Mouse (Mus musculus) MEL (cell line): ENCODE results near the gene Sox6.

Source experiments
- BHLHE40 ChIP-seq: IDR thresholded peaks from 2 replicates; pipeline ENCODE4 v1.6.1; 2012; ENCODE audit warnings: low read depth, mild to moderate bottlenecking, inconsistent platforms, low read length, improper control_type of control experiment, borderline replicate concordance
- CHD2 ChIP-seq: IDR thresholded peaks from 2 replicates; pipeline ENCODE4 v1.6.1; 2011; ENCODE audit warnings: low read length, improper control_type of control experiment
- CTCF ChIP-seq, 3 experiments: IDR thresholded peaks in 2 of 3; conservative IDR thresholded peaks in 1 of 3; 2 replicates each; pipeline ENCODE4 v1.5.1; 2011 to 2012; ENCODE audit warnings: low read length in 3 of 3, low read depth in 2 of 3, mild to moderate bottlenecking in 2 of 3, improper control_type of control experiment in 1 of 3, inconsistent platforms in 1 of 3, mixed read lengths in 1 of 3, moderate library complexity in 1 of 3; ENCODE audit not compliant: control insufficient read depth in 1 of 3, insufficient read depth in 1 of 3, poor library complexity in 1 of 3, severe bottlenecking in 1 of 3
- KAT2A ChIP-seq: conservative IDR thresholded peaks from 2 replicates; pipeline ENCODE4 v1.6.1; 2012; ENCODE audit warnings: low read depth, low read length, improper control_type of control experiment, inconsistent platforms
- MAX ChIP-seq: IDR thresholded peaks from 2 replicates; pipeline ENCODE4 v1.6.1; 2011; ENCODE audit warnings: low read length, improper control_type of control experiment
- MEF2A ChIP-seq: IDR thresholded peaks from 2 replicates; pipeline ENCODE4 v1.6.1; 2014; ENCODE audit warnings: low read depth, mild to moderate bottlenecking, inconsistent platforms, low read length, improper control_type of control experiment; ENCODE audit not compliant: poor library complexity, insufficient replicate concordance, severe bottlenecking; ENCODE audit errors: extremely low read depth
- POLR2A ChIP-seq, 2 experiments: IDR thresholded peaks; 2 replicates each; pipeline ENCODE4 v1.6.1; 2011 to 2012; ENCODE audit warnings: low read length in 2 of 2, mild to moderate bottlenecking in 2 of 2, control low read depth in 1 of 2, improper control_type of control experiment in 1 of 2, low read depth in 1 of 2, moderate library complexity in 1 of 2; ENCODE audit not compliant: control insufficient read depth in 1 of 2, insufficient read depth in 1 of 2, poor library complexity in 1 of 2
- SIN3A ChIP-seq: IDR thresholded peaks from 2 replicates; pipeline ENCODE4 v1.6.1; 2012; ENCODE audit warnings: low read length, improper control_type of control experiment, inconsistent platforms
- TAL1 ChIP-seq: IDR thresholded peaks from 2 replicates; pipeline ENCODE4 v1.6.1; 2012; ENCODE audit warnings: mild to moderate bottlenecking, inconsistent platforms, low read length, moderate library complexity, mixed read lengths
- TBP ChIP-seq: IDR thresholded peaks from 2 replicates; pipeline ENCODE4 v1.8.0; 2011; ENCODE audit warnings: low read depth, low read length, improper control_type of control experiment
- TCF12 ChIP-seq: IDR thresholded peaks from 2 replicates; pipeline ENCODE4 v1.6.1; 2014; ENCODE audit warnings: low read depth, mild to moderate bottlenecking, inconsistent platforms, low read length, improper control_type of control experiment, moderate library complexity
- UBTF ChIP-seq: IDR thresholded peaks from 2 replicates; pipeline ENCODE4 v1.6.1; 2012; ENCODE audit warnings: low read depth, mild to moderate bottlenecking, inconsistent platforms, low read length, improper control_type of control experiment, moderate library complexity, borderline replicate concordance; ENCODE audit not compliant: insufficient read depth
- USF1 ChIP-seq: IDR thresholded peaks from 2 replicates; pipeline ENCODE4 v1.6.1; 2014; ENCODE audit warnings: low read depth, mild to moderate bottlenecking, inconsistent platforms, low read length, improper control_type of control experiment, moderate library complexity
- ZC3H11A ChIP-seq: IDR thresholded peaks from 2 replicates; pipeline ENCODE4 v1.6.1; 2012; ENCODE audit warnings: low read depth, mild to moderate bottlenecking, inconsistent platforms, low read length, improper control_type of control experiment

GRCm38 (mm10) chr7:115517701-115518100 is 520.9 kb downstream of the Sox6 start:
- TF ChIP-seq CTCF (IDR thresholded peaks at IDR 0.05 in 2 of 3, conservative IDR thresholded peaks at IDR 0.05 in 1 of 3; ENCODE audit: control insufficient read depth in 1 of 3, insufficient read depth in 1 of 3, low read depth in 2 of 3, low read length in 3 of 3, poor library complexity in 1 of 3, severe bottlenecking in 1 of 3) (no peak), TBP (no peak), TCF12 (no peak), TAL1 (no peak), UBTF (no peak), ZC3H11A (no peak), CHD2 (no peak), BHLHE40 (no peak), USF1 (no peak), MAX (no peak), SIN3A (no peak), POLR2A (IDR thresholded peaks at IDR 0.05; ENCODE audit: control insufficient read depth in 1 of 2, insufficient read depth in 1 of 2, low read depth in 1 of 2, low read length in 2 of 2, poor library complexity in 1 of 2) (no peak), MEF2A (no peak), KAT2A (no peak)
